Mouse (Mus musculus): Measurements from ENCODE around the gene Stat1. TPM values are rescaled to one million over a fixed set of nuclear protein-coding genes. Genes with fewer than 3 reads are reported as not detected.

Stat1 gene
- 10 to 100 TPM; 21.2 to 23.0 TPM for total RNA-seq (2021)

- DNase-seq, result peak; percentile 70 to 72
These were observed at the start of gene Stat1 for GRCm38 (mm10) chr1:52118860-52119591. Stat1 (plus strand) TSS chr1:52119440.

DNA sequence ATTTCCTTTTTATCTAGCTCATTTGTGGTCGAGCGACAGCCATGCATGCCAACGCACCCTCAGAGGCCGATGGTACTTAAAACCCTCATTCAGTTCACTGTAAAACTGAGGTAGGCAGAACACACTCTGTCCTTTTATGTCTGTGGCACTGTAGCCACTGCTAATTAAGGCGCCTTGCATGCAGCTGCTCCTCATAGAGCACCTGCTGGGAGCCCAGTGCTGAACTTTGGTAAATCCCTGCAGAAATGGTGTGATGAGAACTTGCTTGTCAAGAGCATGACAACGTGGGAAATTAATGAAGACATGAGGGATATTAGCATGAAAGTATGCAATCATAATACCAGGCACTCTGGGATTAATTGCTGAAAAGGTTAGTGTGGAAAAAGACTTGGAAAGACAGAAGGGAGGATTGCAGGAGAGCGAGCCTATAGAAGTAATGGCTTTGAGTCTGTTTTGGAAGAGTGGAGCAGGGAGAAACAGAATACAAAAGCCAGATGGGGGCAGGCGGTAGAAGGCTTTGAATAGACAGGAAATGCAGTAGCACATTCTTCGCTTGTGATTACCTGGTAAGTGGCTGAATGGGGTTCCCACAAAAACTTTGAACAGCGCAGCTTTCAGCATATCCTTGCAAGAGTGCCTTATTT, 39.4 kb upstream of the Stat1 start:
- no peak for DNase-seq

GRCm38 (mm10) chr1:52080375-52080774, 38.9 kb upstream of the Stat1 start:
- DNase-seq, result no peak

DNA sequence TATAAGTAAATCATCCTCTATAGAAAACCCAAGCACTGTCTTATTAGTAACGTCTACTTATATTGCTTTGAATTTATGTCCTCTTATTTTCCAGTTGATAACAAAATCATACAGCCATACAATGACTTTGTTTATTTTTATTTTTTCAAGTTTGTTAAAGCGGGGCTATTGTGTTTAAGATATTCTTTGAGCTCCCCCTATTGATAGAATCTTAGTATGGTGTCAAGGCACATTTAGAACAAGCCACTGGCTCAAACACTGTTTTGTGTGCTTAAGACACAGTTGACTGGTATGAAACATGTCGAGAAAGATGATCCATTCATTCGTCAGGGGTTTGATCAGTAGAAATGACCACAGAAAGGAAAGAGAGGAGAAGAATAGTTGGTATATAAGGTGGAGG, 33.0 kb upstream of the Stat1 start:
- DNase-seq, result no peak

- DNase-seq, result no peak
These were observed 32.1 kb upstream of the Stat1 start for GRCm38 (mm10) chr1:52087128-52087527.

DNA sequence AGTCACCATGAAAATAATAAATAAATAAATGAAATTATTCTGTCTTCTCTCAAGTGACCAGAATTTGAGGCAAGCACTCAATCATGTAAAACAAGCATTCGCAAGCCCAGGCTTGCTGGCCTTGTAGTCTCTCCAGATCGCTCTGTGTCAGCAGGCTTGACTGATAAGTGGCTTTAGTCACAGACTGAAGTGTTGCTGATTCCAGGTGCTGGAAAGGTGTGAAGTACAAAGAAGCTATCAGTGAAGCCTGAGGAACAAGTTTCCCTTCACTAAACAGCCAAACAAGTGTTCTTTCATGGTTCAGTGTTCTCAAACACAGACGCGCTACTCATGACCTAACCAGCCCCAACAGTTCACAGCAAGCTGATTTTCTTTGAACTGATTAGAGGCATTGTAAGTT, 30.6 kb upstream of the Stat1 start:
- DNase-seq, result no peak

GRCm38 (mm10) chr1:52098618-52099232, 20.5 kb upstream of the Stat1 start:
- DNase-seq, result peak in 1 of 2 experiments; percentile 12

DNA sequence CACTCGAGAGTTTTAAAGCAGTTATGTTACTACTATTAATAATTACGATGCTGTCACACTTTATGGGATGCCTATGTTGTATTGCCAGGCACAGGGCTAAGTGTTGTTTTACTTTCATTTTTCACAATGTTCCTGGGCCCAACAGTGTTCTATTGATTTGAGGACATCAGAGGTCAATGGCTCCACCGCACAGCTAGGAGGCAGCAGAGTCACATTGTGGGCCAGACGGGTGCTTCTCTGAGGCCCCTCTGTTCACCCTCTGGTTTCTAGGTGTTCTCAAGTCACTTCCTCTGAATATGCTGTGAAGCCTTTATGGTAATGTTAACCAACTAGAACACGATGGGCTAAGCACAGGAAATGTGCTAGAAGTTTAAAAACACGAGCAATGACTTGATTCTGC, 18.7 kb upstream of the Stat1 start:
- no peak for DNase-seq

DNA sequence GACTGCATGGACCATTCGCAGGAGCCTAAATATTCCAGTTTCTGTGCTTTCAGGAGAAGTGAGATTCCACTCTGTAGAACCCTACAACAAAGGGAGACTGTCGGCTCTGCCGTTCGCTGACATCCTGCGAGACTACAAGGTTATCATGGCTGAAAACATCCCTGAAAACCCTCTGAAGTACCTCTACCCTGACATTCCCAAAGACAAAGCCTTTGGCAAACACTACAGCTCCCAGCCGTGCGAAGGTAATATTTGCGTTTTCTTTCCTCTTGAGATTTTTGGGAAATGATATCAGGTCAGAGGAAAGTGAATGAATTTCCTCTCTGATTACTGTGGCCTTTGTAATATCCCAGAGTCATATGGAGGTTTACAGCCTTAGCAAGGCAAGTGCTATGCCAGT, 16.4 kb upstream of the Stat1 start:
- no peak for DNase-seq

DNA sequence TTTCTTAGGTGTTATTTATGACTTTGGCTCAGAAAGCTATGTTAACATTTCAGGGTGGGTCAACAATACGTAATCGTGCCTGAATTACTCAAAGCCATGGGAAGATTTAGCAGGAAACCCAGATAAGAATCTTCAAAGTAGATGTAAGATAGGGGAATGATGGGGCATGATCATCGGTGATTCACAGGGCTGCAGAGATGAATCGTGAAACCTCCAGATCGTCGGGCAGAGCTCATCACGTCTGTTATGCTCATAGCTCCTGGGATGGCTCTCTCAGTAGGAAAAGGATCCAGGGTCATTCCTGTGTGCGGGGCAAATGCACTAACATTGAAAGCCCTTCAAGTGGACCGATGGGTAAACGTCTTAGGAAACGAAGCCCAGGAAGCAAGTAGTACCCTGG, 12.0 kb upstream of the Stat1 start:
- DNase-seq, result no peak

DNA sequence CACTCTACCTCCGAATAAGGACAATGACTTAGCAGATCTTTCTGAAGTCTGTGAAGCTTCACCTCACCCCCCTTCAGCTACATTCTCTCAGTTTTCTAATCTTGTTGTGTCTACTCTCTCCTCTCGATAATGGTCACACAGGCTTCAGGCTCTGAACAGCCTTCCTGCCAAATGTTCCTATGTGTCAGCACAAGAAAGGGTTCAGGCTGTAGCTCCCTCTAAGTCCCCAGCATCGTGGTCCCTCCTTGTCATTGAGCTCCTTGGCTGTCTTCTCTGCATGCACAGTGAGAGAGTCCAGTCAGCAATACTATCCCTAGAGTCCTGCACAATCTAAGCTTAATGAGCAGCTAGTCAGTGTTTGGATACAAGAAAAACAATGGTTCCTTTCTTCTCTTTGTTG, 8.0 kb upstream of the Stat1 start:
- DNase-seq, result no peak

DNA sequence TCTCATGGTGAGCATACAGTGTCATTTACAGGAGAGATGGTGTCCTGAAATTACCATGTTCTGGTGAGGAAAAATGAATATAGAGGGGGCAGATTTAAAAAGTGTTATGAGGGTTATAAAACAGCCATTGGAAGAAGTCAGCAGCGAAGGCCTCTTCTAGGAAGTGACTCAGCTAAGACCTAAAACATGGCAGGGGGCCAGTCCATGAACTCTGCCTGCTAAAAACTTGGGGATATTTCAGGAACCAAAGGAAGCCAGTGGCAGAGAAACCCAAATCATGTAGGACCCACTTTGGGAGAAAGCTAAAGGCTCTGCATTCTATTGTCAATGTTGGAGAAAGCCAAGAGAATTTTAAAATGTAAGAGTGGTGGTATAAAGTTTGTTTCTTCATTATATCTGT, 6.9 kb upstream of the Stat1 start:
- DNase-seq, result no peak

DNA sequence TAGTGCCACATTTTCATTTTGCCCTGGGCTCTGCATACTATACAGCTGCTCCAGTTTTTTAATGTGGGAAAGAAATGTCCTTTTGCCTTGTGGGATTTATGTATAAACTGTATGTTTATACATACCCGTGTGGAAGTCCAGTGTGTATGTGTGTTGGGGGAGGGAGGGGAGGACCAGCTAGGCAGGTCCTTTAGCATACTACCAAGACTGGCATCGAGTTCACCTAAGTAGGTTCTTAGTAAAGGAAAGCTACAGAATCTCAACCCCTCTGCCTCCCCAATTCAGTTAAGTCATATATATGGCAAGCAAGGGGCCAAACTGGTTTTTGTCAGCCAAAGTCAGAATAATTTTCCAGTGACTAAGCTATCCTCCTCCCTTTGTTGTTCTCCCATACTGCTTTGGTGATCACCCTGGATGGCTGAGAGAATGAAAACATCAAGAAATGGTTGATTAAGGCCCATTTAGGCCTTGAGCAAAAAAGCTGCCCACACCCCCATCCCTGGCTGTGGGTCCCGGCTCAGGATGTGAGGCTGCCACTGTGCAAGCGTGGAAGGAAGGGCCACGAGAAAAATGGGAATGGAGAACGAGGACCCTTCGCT, 6.1 kb upstream of the Stat1 start:
- DNase-seq, result no peak

- DNase-seq, result peak; percentile 99
These were observed 5.6 kb upstream of the Stat1 start for GRCm38 (mm10) chr1:52113666-52114069.

DNA sequence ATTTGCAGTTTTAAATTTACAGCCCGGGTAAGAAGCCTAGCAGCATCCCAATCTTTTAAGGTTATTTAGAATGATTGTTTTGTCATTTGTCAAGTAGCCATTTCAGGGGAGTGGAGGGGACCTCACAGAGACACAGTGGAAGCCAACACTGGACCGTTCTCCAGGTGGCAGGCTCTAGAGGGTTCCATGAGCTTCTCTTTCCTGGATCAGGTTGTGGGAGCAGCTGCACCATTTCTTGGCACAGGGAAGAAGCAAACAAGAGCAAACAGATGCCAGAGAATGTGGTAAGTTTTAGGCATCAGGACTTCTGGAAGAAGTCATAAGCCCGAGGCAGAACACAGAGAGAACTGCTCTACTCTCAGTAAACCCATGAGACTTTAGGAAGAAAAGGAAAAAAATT, 2.8 kb upstream of the Stat1 start:
- no peak for DNase-seq

GRCm38 (mm10) chr1:52117777-52118176, 1.5 kb upstream of the Stat1 start:
- DNase-seq, result no peak

DNA sequence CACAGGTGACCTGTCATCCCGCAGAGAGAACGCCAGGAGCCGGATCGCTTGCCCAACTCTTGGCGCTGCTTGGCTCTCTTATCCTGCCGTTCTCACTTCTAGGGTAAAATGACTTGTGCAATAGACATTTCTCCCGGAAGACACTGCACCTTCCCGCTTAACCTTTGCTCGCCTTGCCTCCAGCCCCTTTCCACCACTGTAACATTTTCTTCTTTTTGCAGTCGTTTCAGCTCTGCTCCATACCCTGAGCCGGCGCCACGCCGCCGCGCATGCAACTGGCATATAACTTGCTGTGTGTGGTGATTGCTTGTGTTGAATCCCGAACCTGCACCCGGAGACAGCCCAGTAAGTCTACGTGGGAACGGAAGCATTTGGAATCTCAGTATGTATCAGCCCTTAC, 451 bp downstream of the Stat1 start:
- no peak for DNase-seq

DNA sequence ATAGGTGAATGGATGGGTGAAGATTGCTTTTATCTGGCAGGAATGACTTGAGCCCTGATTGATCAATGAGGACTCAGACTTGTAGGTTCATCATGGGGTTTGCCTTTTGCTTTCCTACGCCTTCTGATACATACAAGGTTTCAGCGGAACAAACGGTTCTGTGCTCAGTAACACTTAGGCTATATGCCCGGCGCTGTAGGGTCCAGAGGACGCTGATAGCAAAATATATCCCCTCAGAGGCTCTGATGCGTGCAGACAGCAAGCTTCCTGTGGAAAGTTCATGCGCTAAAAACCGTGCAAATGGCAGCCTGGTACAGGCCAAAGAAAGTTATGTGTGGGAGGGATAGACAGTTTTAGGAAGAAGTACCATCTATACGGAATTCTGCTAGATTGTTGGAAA, 951 bp downstream of the Stat1 start:
- DNase-seq, result no peak

DNA sequence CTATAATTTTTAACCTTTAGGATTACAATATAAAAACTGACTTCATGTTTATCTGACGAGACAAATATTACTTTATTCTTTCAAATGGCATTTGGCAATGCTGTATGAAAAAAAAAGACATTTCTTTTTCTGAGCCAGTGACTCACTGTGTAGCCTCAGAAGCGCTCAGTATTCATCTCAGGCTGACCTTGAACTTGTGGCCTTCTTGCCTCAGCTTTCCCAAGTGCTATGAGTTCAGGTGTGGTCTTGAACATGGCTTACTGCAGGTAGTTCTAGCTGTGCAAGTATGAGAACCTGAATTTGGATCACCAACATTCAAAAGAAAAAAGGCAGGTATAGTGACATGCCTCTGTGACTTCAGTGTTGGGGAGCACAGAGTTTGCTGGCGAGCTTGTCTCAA, 1.8 kb downstream of the Stat1 start:
- DNase-seq, result no peak

DNA sequence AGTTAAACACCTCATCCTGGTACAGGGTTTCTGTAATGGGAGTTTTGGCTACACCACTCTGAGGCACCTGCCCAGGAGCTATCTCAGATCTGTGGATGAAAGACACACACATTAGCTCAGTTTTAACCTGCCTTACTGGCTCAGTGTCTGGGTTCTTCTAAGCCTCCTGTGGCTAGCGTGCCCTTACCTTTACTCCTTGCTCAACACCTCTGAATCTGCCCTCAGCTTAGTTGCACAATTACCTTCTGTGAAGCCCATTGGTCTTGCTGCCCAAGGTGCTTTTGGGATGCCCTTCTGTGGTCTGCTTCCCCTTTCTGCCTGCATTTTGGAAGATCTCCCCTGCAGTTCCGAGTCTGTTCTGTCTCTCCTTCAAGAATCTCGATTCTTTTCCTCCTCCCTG, 5.6 kb downstream of the Stat1 start:
- no peak for DNase-seq

- no peak for DNase-seq
These were observed 8.1 kb downstream of the Stat1 start for GRCm38 (mm10) chr1:52127350-52127749.

DNA sequence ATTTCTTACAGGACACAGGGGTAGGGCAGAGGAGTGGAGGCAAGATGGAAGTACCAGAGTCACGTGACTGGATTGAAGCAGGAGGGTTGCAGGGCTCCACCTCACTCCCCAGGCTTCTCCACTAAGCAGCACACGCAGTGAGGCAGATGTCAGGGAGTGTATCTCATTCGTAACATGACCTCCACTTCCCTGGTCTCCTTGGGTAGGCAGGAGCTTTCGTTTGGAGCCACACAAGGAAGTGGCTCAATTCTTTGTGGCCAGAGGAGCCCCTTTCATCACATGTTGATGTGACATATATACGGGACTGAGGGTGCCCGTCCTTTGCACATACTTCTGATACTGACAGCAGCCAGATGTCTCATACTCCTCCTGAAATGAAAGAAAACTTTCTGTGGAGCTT, 10.6 kb downstream of the Stat1 start:
- DNase-seq, result no peak

DNA sequence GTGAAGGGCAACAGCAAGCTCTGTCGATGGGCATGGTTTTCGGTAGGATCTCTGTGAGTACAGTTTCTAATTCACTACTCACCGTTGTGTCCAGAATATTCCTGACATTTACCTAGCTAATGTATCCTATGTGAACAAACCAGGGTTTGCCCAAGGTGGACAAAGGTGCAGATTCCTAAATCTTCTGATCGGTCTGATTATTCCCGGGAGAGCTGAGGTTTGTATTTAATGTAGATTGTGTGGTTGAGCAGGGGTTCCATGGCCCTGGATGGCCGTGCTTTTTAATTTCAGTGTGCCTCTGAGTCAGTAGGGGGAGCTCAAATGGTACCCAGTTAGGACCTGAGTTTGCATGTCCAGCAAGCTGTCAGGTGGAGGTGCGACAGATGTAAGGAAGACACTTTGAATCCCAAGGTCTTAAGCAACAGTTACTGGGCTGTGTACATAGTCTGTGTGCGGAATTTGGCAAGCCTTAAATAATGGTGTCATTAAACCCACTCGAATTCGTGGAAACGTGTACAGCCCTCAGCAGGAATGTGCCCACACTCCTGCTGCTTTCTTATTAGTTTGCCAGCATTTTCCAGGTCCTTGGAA, 12.6 kb downstream of the Stat1 start:
- DNase-seq, result no peak

Data from layer of hippocampus, postnatal 36 days (tissue).